Mouse (Mus musculus) cortical plate, adult 2 months (tissue): Measurements from ENCODE around the gene Vegfa. TPM values are rescaled to one million over a fixed set of nuclear protein-coding genes. Genes with fewer than 3 reads are reported as not detected.
"Not testable (repeated sequence)": the region's sequence is repeated elsewhere in the genome, so short reads cannot be mapped to it uniquely, and the experiment has no call there.

ENCODE experiments used
- H3K27ac ChIP-seq: fragments of 200-500 bp; 2 replicates; pipeline ENCODE4 v1.5.1; 2012; ENCODE audit warnings: low read length, control low read depth, inconsistent platforms; ENCODE audit not compliant: insufficient read depth
- H3K4me1 ChIP-seq: fragments of 200-500 bp; 2 replicates; pipeline ENCODE4 v1.6.1; 2011; ENCODE audit warnings: low read length; ENCODE audit not compliant: control insufficient read depth, insufficient read depth
- H3K4me3 ChIP-seq: fragments of 200-500 bp; 2 replicates; pipeline ENCODE4 v1.5.1; 2011; ENCODE audit warnings: mild to moderate bottlenecking, low read length, control low read depth; ENCODE audit not compliant: insufficient read depth
- CTCF ChIP-seq: fragments of 200-500 bp; IDR thresholded peaks from 2 replicates; pipeline ENCODE4 v1.5.1; 2011; ENCODE audit warnings: mild to moderate bottlenecking, control low read depth, low read length; ENCODE audit not compliant: insufficient read depth; ENCODE audit errors: extremely low read depth
- POLR2A ChIP-seq: fragments of 200-500 bp; IDR thresholded peaks from 2 replicates; pipeline ENCODE4 v1.6.1; 2011; ENCODE audit warnings: mild to moderate bottlenecking, low read length, control low read depth; ENCODE audit not compliant: insufficient read depth; ENCODE audit errors: extremely low read depth
- polyA plus RNA-seq: library from polyadenylated mRNA; depleted of rRNA; stranded (reverse); fragments of >200 nt; gene quantifications from 2 replicates; pipeline ENCODE4 v1.2.3, GENCODE M21; 2012

Gene Vegfa
- polyA plus RNA-seq, 1 experiment, result 138 TPM

DNA sequence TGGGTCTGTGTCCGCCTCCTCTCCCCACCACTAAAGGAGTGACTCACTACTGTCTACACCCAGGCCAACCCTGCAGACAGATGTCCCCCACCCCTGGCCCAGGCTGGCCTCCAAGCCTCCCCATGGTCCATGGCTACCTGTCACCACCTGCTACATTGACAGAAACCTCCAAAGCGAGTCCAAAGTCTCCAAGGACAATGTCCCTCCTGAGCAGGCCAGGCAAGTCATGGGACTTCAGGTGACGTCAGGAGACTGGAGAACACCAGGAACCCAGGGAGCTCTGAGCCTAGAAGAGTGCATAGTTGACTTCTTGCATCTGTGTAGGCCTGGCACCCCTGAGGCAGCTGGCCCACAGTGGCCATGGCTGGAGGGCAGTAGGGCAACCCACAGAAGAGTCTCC, 45.3 kb downstream of the Vegfa start:
- H3K27ac ChIP-seq, result no peak overlapping the region
- no peaks in the 10 kb centered on the region for H3K4me1 ChIP-seq
- no peak for TF ChIP-seq CTCF
- no peak for TF ChIP-seq POLR2A
- H3K4me3 ChIP-seq, result no peak overlapping the region

DNA sequence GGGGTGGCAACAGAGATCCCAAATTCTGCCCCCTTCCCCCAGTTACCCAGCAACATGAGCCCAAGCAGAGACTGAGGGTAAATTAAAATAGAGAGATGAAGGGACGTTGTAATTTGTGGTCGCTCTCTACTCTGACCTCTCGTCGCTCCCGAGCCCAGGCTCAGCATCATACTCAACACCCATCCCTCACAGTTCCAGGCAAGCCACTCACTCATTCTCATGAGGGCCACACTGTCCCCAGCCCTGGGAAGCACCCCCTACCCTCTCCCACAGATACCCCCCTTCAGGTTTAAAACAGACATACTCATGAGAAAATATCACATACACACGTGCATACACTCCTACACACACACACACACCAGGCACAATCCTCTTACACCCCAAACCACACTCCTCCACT, 45.8 kb downstream of the Vegfa start:
- Histone ChIP-seq H3K4me3 (no peak overlapping the region), H3K27ac (no peak overlapping the region), H3K4me1 (no peaks in the 10 kb centered on the region)
- TF ChIP-seq CTCF, result no peak
- no peak for TF ChIP-seq POLR2A

DNA sequence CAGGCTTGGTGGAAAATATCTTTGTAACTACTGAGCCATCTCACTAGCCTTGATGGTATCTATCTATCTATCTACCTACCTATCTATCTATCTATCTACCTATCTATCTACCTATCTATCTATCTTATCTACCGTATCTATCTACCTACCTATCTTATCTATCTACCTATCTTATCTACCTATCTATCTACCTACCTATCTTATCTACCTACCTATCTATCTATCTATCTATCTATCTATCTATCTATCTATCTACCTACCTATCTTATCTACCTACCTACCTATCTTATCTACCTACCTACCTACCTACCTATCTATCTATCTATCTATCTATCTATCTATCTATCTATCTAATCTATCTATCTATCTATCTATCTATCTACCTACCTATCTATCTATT, 49.0 kb downstream of the Vegfa start:
- not testable (repeated sequence) for H3K4me1 ChIP-seq, H3K27ac ChIP-seq, H3K4me3 ChIP-seq

DNA sequence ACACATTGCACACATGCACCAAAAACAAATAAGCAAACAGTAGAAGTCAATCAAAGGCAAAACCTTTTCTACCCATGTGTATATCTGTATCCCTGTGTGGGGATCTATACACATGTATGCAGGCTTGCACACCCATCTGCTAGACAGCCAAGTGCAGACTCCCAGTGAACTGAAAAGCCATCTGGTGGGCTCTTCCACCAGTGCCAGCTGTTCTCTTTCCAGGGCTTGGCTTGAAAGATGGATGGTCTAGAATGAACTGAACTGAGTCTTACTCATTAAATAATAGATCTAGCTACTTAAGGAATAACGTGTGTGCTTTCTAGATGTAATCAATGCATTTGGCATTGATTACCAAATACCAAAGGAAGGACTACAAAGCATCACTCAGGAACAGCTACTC, 50.3 kb downstream of the Vegfa start:
- Histone ChIP-seq H3K4me1 (no peaks in the 10 kb centered on the region), H3K4me3 (no peak overlapping the region), H3K27ac (no peak overlapping the region)
- TF ChIP-seq POLR2A (no peak), CTCF (no peak)

DNA sequence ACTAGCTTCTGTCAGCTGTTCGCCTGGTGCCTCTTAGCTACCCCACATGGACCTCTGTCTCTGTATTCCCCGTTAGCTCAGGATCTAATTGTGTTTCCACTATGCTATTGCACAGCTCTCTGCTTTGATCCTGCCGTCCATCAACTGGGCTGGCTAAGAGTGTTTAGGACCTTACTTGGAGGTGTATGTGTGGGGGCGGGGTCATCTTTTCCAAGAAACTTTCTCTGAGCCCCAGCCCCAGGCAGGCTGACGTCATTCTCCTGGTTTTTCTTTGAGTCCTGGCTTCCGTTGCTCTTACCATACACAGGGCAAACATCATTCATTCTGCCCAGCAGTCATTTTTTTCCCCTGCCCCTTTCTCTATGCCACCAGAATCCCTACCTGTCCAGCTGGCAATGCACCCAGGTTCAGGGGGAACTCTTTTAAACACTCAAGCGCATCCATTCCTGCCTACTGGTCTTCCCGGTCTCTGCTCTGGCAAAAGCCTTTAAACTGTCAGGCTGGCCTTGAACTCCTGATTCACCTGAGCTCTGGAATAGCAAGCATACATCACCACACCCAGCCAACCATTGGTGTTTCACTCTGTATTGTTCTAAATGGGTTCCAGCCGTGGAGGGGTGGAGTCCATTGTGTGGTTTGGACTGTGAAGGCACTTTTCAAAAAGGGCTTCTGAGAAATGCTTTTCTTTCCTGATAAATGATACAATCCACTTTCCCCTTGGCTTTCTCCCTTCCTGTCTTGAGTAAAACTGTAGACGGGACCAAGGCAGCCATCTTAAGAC, 53.0 kb downstream of the Vegfa start:
- TF ChIP-seq CTCF, result no peak
- TF ChIP-seq POLR2A, result no peak
- Histone ChIP-seq H3K4me3 (no peak overlapping the region), H3K4me1 (no peaks in the 10 kb centered on the region), H3K27ac (no peak overlapping the region)

DNA sequence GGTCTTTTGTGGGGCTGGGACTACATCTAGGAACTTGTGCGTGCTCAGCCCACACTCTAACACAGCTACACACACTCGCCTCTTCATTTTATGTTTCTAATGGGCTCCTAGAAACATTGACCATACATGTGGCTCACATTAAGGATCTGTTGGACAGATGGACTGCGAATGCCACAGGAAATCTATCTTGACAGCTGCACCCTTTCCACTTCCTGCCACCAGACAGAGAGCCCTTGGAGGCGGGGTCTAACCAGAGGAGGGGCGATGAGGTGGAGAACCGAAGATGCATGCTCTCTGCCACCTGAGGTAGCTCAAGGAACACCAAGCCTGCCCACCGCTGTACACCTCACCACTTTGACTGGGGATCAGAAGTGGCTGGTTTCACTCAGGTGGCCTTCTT, 57.7 kb downstream of the Vegfa start:
- H3K27ac ChIP-seq, result no peak overlapping the region
- H3K4me1 ChIP-seq, result no peaks in the 10 kb centered on the region
- TF ChIP-seq POLR2A, result no peak
- no peak overlapping the region for H3K4me3 ChIP-seq

DNA sequence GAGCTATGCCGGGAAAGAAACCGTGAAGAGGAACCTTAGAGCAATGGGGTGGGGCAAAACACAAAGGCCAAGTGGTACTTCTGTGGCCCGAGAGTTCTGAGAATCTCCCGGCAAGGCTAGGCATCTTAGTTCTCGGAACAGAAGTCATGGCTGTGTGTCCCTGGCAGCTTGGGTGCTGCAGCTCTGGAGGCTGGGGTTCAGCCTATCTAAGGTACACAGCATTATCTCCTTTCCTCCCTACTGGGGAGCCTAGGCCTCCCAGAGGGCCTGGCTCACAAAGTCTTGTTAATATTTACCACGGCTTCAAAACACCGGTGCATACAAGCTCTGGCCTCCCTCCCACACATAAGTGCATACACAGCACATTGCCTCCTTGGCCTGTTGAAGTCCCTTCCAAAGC, 59.0 kb downstream of the Vegfa start:
- H3K4me1 ChIP-seq, result no peaks in the 10 kb centered on the region
- no peak overlapping the region for H3K27ac ChIP-seq
- H3K4me3 ChIP-seq, result no peak overlapping the region
- no peak for TF ChIP-seq POLR2A
- TF ChIP-seq CTCF, result no peak

DNA sequence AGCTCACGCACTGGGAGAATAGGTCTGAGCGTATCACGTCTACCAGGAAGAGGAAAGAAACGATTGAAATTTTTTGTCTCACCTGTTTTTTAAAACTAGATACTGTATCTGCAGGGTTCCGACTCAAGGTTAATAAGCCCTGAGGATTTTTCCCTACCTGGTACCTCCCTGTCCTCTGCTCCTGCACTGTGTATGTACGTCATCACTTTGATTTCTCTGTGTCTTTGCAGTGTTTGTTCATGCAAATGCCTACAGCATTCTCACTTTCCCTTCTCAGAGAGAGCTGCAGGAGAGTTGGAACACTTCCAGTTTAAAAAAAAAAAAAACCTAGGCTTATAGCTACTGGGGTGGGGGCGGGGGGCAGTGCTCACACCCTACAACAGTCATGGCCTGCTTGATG, 59.8 kb downstream of the Vegfa start:
- TF ChIP-seq CTCF (no peak), POLR2A (no peak)
- H3K4me1 ChIP-seq, result no peaks in the 10 kb centered on the region
- no peak overlapping the region for H3K27ac ChIP-seq
- no peak overlapping the region for H3K4me3 ChIP-seq

DNA sequence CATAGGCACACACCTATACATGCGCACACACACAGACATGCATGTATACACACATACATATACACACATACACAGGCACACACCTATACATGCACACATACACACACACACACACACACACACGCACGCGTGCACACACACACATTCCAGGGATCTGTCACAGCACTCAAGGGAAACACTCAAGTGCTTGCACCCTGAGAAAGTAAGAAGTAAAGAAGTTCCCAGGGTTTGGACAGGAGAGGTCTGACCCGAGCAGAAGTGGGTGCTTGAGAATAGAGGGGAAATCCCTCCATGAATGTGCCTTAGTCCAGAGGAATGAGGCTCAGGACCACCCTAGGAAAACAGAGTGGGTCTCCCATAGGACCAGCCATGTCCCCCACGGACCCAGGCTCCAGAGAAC, 60.4 kb downstream of the Vegfa start:
- no peaks in the 10 kb centered on the region for H3K4me1 ChIP-seq
- H3K27ac ChIP-seq, result no peak overlapping the region
- no peak for TF ChIP-seq POLR2A
- TF ChIP-seq CTCF, result no peak
- no peak overlapping the region for H3K4me3 ChIP-seq

DNA sequence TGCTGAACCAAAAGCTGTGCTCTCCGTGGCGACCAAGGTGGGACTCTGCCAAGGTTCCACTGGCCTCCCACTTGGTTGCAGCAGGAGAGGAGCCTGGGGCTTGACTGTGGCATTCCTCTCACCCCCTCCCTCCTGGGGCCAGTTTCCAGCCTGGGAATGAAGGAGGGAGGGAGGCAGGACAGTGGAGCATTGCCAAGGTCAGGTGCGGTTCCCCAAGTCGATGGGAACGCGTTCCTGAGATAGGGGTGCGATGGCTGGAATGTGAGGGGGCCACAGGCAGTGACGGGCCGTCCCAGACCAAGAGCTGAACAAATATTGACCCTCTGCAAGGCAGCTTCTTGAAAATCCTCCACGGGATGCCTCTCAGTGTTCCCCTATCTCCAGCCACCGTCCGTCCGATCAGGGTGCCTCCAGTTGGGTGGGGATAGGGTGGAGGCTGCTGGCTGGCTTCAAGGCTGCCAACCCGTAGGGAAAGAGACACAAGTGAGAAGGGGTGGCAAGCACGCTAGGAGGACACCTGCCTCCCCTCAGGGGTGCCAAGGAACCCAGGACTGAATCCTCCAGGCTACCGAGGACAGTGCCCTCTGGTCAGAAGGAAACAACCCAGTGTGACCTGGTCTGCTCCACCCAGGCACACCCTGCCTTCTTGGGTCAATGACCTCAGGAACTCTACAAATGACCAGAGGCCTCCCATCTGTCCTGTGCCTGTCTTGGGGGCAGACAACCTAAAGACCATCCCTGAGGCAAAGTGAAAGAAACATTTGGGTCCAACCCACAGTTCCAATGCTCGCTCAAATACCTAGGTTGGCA, 61.2 kb downstream of the Vegfa start:
- Histone ChIP-seq H3K4me1 (no peaks in the 10 kb centered on the region), H3K4me3 (no peak overlapping the region), H3K27ac (no peak overlapping the region)
- TF ChIP-seq CTCF (no peak), POLR2A (no peak)

DNA sequence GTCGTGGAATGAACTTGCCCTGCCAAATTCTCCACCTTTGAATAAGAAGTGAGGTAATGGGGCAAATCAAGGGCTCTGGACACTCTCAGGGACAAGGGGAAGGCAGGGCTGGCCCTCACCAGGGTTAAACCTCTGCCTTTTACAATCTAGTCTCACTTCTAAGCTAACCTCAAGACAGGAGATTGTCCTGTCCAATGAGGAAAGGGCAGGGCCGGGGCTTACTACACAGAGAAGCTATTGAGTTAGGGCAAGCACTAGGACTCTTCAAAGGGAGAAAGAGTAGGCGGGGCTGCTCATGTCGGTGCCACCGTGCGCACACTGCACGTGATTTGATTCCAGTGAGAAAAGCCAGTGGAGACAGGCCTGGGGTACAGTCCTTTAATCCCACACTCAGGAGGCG, 62.6 kb downstream of the Vegfa start:
- Histone ChIP-seq H3K27ac (no peak overlapping the region), H3K4me3 (no peak overlapping the region), H3K4me1 (no peaks in the 10 kb centered on the region)
- TF ChIP-seq CTCF, result no peak
- TF ChIP-seq POLR2A, result no peak
